Mouse (Mus musculus) hindbrain, embryonic 14.5 days (tissue): Measurements from ENCODE around the gene Tiam1. TPM values are rescaled to one million over a fixed set of nuclear protein-coding genes. Genes with fewer than 3 reads are reported as not detected.
"Not testable (repeated sequence)": the region's sequence is repeated elsewhere in the genome, so short reads cannot be mapped to it uniquely, and the experiment has no call there.

Source experiments
- ATAC-seq: fragments of 200-750 bp; cut with Nextera tagmentation; 2 replicates; pipeline ENCODE4 v1.8.0; 2017; ENCODE audit warnings: moderate number of reproducible peaks, mild to moderate bottlenecking, moderate TSS enrichment, moderate library complexity; ENCODE audit not compliant: low FRiP score
- DNase-seq: peaks from one replicate; pipeline ENCODE4 v3.0.0-alpha.2; 2015; ENCODE audit warnings: low spot score
- H3K27ac ChIP-seq: fragments of 300-500 bp; sonication (generic); 2 replicates; pipeline ENCODE4 v1.5.1; 2014; ENCODE audit warnings: mild to moderate bottlenecking, moderate library complexity
- H3K27me3 ChIP-seq: fragments of 300-500 bp; sonication (generic); 2 replicates; pipeline ENCODE4 v1.6.1; 2014; ENCODE audit warnings: mild to moderate bottlenecking, low read length, mixed read lengths; ENCODE audit not compliant: control insufficient read depth, insufficient read depth
- H3K36me3 ChIP-seq: fragments of 300-500 bp; sonication (generic); replicated peaks from 2 replicates; pipeline ENCODE4 v1.6.1; 2014; ENCODE audit not compliant: control insufficient read depth, insufficient read depth
- H3K4me1 ChIP-seq: fragments of 300-500 bp; sonication (generic); replicated peaks from 2 replicates; pipeline ENCODE4 v1.6.1; 2014; ENCODE audit warnings: antibody characterized with exemption, low read length, mixed read lengths; ENCODE audit not compliant: control insufficient read depth, insufficient read depth
- H3K4me2 ChIP-seq: fragments of 300-500 bp; sonication (generic); replicated peaks from 2 replicates; pipeline ENCODE4 v1.6.1; 2014; ENCODE audit warnings: mild to moderate bottlenecking, moderate library complexity
- H3K4me3 ChIP-seq: fragments of 300-500 bp; sonication (generic); replicated peaks from 2 replicates; pipeline ENCODE4 v1.5.1; 2014; ENCODE audit warnings: mild to moderate bottlenecking, low read length
- H3K9ac ChIP-seq: fragments of 300-500 bp; sonication (generic); 2 replicates; pipeline ENCODE4 v1.6.1; 2014
- H3K9me3 ChIP-seq: fragments of 300-500 bp; sonication (generic); 2 replicates; pipeline ENCODE4 v1.6.1; 2016; ENCODE audit warnings: low read length; ENCODE audit not compliant: control insufficient read depth
- WGBS: fragments of 180-500 bp; shearing (Covaris S2); extraction: QIAGEN DNeasy Blood & Tissue Kit; methylation state at CpG from one replicate; pipeline ENCODE4 v1.1.7; 2014; 5-methylcytosine and 5-hydroxymethylcytosine counted together
- polyA plus RNA-seq: library from polyadenylated mRNA; unstranded; fragments of >200 nt; fragmentation: Nextera tagmentation; extraction: Ambion mirVana; gene quantifications from 2 replicates; pipeline ENCODE4 v1.2.1, GENCODE M21; 2014

The Tiam1 gene
- polyA plus RNA-seq, 1 experiment from 2014 or later, result 27.2 TPM

- Histone ChIP-seq H3K4me3 (no peak overlapping the region), H3K27me3 (no peaks in the 10 kb centered on the region), H3K27ac (no peak overlapping the region), H3K9me3 (no peaks in the 10 kb centered on the region), H3K9ac (no peak overlapping the region), H3K4me1 (peaks cover 12% of the 10 kb centered on the region), H3K4me2 (no peak overlapping the region), H3K36me3 (no peaks in the 10 kb centered on the region)
- 97% methylated on average over 13 of the region's 13 CpGs for WGBS
- no peak for DNase-seq
- no peak for ATAC-seq
These were observed 53.2 kb downstream of the Tiam1 start for GRCm38 (mm10) chr16:90090368-90090767.

GRCm38 (mm10) chr16:90087256-90087655 lies 56.3 kb downstream of the Tiam1 start:
- H3K9ac ChIP-seq, result no peak overlapping the region
- H3K4me2 ChIP-seq, result no peak overlapping the region
- WGBS, result 85% methylated on average over 5 of the region's 5 CpGs
- ATAC-seq (no peak), DNase-seq (no peak)
- no peaks in the 10 kb centered on the region for H3K27me3 ChIP-seq
- H3K4me3 ChIP-seq, result no peak overlapping the region
- peaks cover 10% of the 10 kb centered on the region for H3K4me1 ChIP-seq
- H3K9me3 ChIP-seq, result no peaks in the 10 kb centered on the region
- no peaks in the 10 kb centered on the region for H3K36me3 ChIP-seq
- no peak overlapping the region for H3K27ac ChIP-seq

GRCm38 (mm10) chr16:90086111-90086510 lies 57.5 kb downstream of the Tiam1 start:
- H3K4me2 ChIP-seq, result no peak overlapping the region
- H3K27me3 ChIP-seq, result no peaks in the 10 kb centered on the region
- ATAC-seq (no peak), DNase-seq (no peak)
- 93% methylated on average over 6 of the region's 6 CpGs for WGBS
- no peak overlapping the region for H3K9ac ChIP-seq
- H3K4me3 ChIP-seq, result no peak overlapping the region
- H3K27ac ChIP-seq, result no peak overlapping the region
- peaks cover 10% of the 10 kb centered on the region for H3K4me1 ChIP-seq
- H3K36me3 ChIP-seq, result no peaks in the 10 kb centered on the region
- H3K9me3 ChIP-seq, result no peaks in the 10 kb centered on the region

GRCm38 (mm10) chr16:90085580-90085979 lies 58.0 kb downstream of the Tiam1 start:
- Histone ChIP-seq H3K9me3 (no peaks in the 10 kb centered on the region), H3K4me1 (peaks cover 10% of the 10 kb centered on the region), H3K27me3 (no peaks in the 10 kb centered on the region), H3K27ac (no peak overlapping the region), H3K4me3 (no peak overlapping the region), H3K36me3 (no peaks in the 10 kb centered on the region), H3K9ac (no peak overlapping the region), H3K4me2 (no peak overlapping the region)
- no peak for ATAC-seq
- WGBS, result 65% methylated on average over 14 of the region's 14 CpGs
- DNase-seq, result no peak

GRCm38 (mm10) chr16:90081125-90081524 lies 62.4 kb downstream of the Tiam1 start:
- H3K27ac ChIP-seq, result no peak overlapping the region
- no peaks in the 10 kb centered on the region for H3K36me3 ChIP-seq
- H3K4me1 ChIP-seq, result peaks cover 10% of the 10 kb centered on the region
- DNase-seq, result no peak
- H3K9ac ChIP-seq, result no peak overlapping the region
- no peaks in the 10 kb centered on the region for H3K9me3 ChIP-seq
- WGBS, result 69% methylated on average over 1 of the region's 1 CpGs
- no peak for ATAC-seq
- no peak overlapping the region for H3K4me2 ChIP-seq
- no peak overlapping the region for H3K4me3 ChIP-seq
- H3K27me3 ChIP-seq, result no peaks in the 10 kb centered on the region

- Histone ChIP-seq H3K9me3 (no peaks in the 10 kb centered on the region), H3K27me3 (no peaks in the 10 kb centered on the region), H3K4me1 (peaks cover 4% of the 10 kb centered on the region), H3K4me2 (no peak overlapping the region), H3K36me3 (no peaks in the 10 kb centered on the region), H3K9ac (no peak overlapping the region), H3K27ac (no peak overlapping the region), H3K4me3 (no peak overlapping the region)
- WGBS, result 69% methylated on average over 11 of the region's 11 CpGs
- no peak for DNase-seq
- no peak for ATAC-seq
These were observed 64.7 kb downstream of the Tiam1 start for GRCm38 (mm10) chr16:90078806-90079381.

GRCm38 (mm10) chr16:90073510-90073909 lies 70.1 kb downstream of the Tiam1 start:
- DNase-seq (peak; percentile 48), ATAC-seq (no peak)
- 6% methylated on average over 7 of the region's 7 CpGs for WGBS
- H3K27me3 ChIP-seq, result no peaks in the 10 kb centered on the region
- peaks cover 34% of the 10 kb centered on the region for H3K4me1 ChIP-seq
- H3K36me3 ChIP-seq, result no peaks in the 10 kb centered on the region
- H3K27ac ChIP-seq, result 0 out of 2 replicates have a peak overlapping the region, but pooled peaks have one; percentile 45
- 0 out of 2 replicates have a peak overlapping the region, but pooled peaks have one; percentile 25 for H3K9ac ChIP-seq
- H3K9me3 ChIP-seq, result no peaks in the 10 kb centered on the region
- no peak overlapping the region for H3K4me3 ChIP-seq
- peak overlapping the region; percentile 30; the same call in 1 of the 2 replicates for H3K4me2 ChIP-seq

- Histone ChIP-seq H3K4me2 (peak overlapping the region; percentile 30), H3K4me3 (no peak overlapping the region), H3K27me3 (no peaks in the 10 kb centered on the region), H3K36me3 (no peaks in the 10 kb centered on the region), H3K9me3 (no peaks in the 10 kb centered on the region), H3K9ac (peak overlapping the region; percentile 40; the same call in 1 of the 2 replicates), H3K4me1 (peaks cover 37% of the 10 kb centered on the region), H3K27ac (0 out of 2 replicates have a peak overlapping the region, but pooled peaks have one; percentile 45)
- ATAC-seq, result peak; percentile 32; the same call in 1 of the 2 replicates
- peak; percentile 76 for DNase-seq
- 8% methylated on average over 15 of the region's 15 CpGs for WGBS
These were observed 70.9 kb downstream of the Tiam1 start for GRCm38 (mm10) chr16:90072651-90073050.

GRCm38 (mm10) chr16:90071125-90071524 lies 72.4 kb downstream of the Tiam1 start:
- ATAC-seq, result peak; percentile 85
- not testable (repeated sequence) for H3K27ac ChIP-seq, H3K9ac ChIP-seq, H3K9me3 ChIP-seq, H3K27me3 ChIP-seq, H3K36me3 ChIP-seq, DNase-seq, H3K4me3 ChIP-seq, H3K4me2 ChIP-seq
- H3K4me1 ChIP-seq, result peaks cover 37% of the 10 kb centered on the region

GRCm38 (mm10) chr16:90070104-90070503 lies 73.5 kb downstream of the Tiam1 start:
- H3K27ac ChIP-seq, result no peak overlapping the region
- ATAC-seq, result no peak
- H3K4me1 ChIP-seq, result peaks cover 37% of the 10 kb centered on the region
- no peak for DNase-seq
- H3K27me3 ChIP-seq, result no peaks in the 10 kb centered on the region
- no peak overlapping the region for H3K9ac ChIP-seq
- H3K4me3 ChIP-seq, result no peak overlapping the region
- H3K36me3 ChIP-seq, result no peaks in the 10 kb centered on the region
- H3K4me2 ChIP-seq, result no peak overlapping the region
- H3K9me3 ChIP-seq, result no peaks in the 10 kb centered on the region
- 75% methylated on average over 11 of the region's 11 CpGs for WGBS
